Mouse (Mus musculus) lung, adult 2 months (tissue): ENCODE measurements around the gene Vwa3b.

ENCODE experiments used
- CTCF ChIP-seq: fragments of 200-500 bp; IDR thresholded peaks from 2 replicates; pipeline ENCODE4 v1.5.1; 2011; ENCODE audit warnings: mild to moderate bottlenecking, low read length, control low read depth; ENCODE audit not compliant: insufficient read depth
- POLR2A ChIP-seq: fragments of 200-500 bp; IDR thresholded peaks from 2 replicates; pipeline ENCODE4 v1.6.1; 2011; ENCODE audit warnings: low read depth, mild to moderate bottlenecking, control low read depth, low read length, borderline replicate concordance; ENCODE audit errors: extremely low read depth

DNA sequence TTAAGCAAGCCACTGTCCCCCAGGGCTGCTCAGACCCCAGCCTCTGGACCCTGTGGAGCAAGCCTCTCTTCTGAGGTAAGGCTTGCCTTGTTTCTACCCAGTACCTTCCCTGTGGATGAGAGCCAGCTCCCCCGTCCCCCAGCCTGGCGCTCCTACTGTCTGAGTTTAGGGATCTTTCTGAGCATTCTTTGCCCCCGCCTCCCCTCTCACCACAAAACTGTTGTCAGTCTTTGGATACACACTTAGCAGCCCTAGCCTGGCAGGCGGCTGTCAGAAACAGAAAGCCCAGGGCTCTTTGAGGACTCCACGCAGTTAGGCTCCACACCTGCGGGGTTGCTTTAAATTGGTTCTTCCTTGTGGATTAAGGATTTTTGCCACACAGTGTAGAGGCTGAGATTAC lies 160.7 kb downstream of the Vwa3b start:
- TF ChIP-seq POLR2A (no peak), CTCF (no peak)
